Mouse (Mus musculus): Measurements from ENCODE around the gene Flywch2. TPM values are rescaled to one million over a fixed set of nuclear protein-coding genes. Genes with fewer than 3 reads are reported as not detected.
"Not testable (repeated sequence)": the region's sequence is repeated elsewhere in the genome, so short reads cannot be mapped to it uniquely, and the experiment has no call there.

Flywch2 gene
- polyA plus RNA-seq, 1 experiment from 2014 or later, result 57.7 TPM

GRCm38 (mm10) chr17:23789749-23790268 lies 3.9 kb upstream of the Flywch2 start:
- H3K9me3 ChIP-seq, result no peaks in the 10 kb centered on the region
- ATAC-seq (ENCODE audit: insufficient number of reproducible peaks, insufficient read depth, low FRiP score, low TSS enrichment), result no peak
- no peaks in the 10 kb centered on the region for H3K27me3 ChIP-seq
- WGBS, result 14% methylated on average over 8 of the region's 8 CpGs
- peak overlapping the region; percentile 45 for H3K4me3 ChIP-seq
- peak overlapping the region; percentile 62 for H3K4me2 ChIP-seq (replicated peaks)
- H3K27ac ChIP-seq, result peak overlapping the region; percentile 92
- peak overlapping the region; percentile 74 for H3K9ac ChIP-seq
- peaks cover 21% of the 10 kb centered on the region for H3K4me1 ChIP-seq
- no peaks in the 10 kb centered on the region for H3K36me3 ChIP-seq

GRCm38 (mm10) chr17:23788973-23789372 lies 3.1 kb upstream of the Flywch2 start:
- no peak for ATAC-seq (ENCODE audit: insufficient number of reproducible peaks, insufficient read depth, low FRiP score, low TSS enrichment)
- H3K9me3 ChIP-seq, result no peaks in the 10 kb centered on the region
- no peak overlapping the region for H3K9ac ChIP-seq
- H3K27ac ChIP-seq, result no peak overlapping the region
- WGBS, result 92% methylated on average over 4 of the region's 4 CpGs
- H3K4me2 ChIP-seq (replicated peaks), result no peak overlapping the region
- no peak overlapping the region for H3K4me3 ChIP-seq
- H3K27me3 ChIP-seq, result no peaks in the 10 kb centered on the region
- no peaks in the 10 kb centered on the region for H3K36me3 ChIP-seq
- peaks cover 21% of the 10 kb centered on the region for H3K4me1 ChIP-seq

- H3K4me2 ChIP-seq (replicated peaks), result peak overlapping the region; percentile 78
- H3K36me3 ChIP-seq, result no peaks in the 10 kb centered on the region
- no peak overlapping the region for H3K9ac ChIP-seq
- H3K27ac ChIP-seq, result 0 out of 2 replicates have a peak overlapping the region, but pooled peaks have one; percentile 31
- no peaks in the 10 kb centered on the region for H3K27me3 ChIP-seq
- H3K4me3 ChIP-seq, result peak overlapping the region; percentile 64
- H3K4me1 ChIP-seq, result peaks cover 21% of the 10 kb centered on the region
- WGBS, result 18% methylated on average over 13 of the region's 13 CpGs
- ATAC-seq (ENCODE audit: insufficient number of reproducible peaks, insufficient read depth, low FRiP score, low TSS enrichment), result no peak
- H3K9me3 ChIP-seq, result no peaks in the 10 kb centered on the region
Observed at GRCm38 (mm10) chr17:23786510-23786931, 640 bp upstream of the Flywch2 start.

- Histone ChIP-seq H3K9ac (no peak overlapping the region), H3K27ac (no peak overlapping the region)
- ATAC-seq (ENCODE audit: insufficient number of reproducible peaks, insufficient read depth, low FRiP score, low TSS enrichment), result no peak
Observed at GRCm38 (mm10) chr17:23783352-23783751, 2.5 kb downstream of the Flywch2 start.

GRCm38 (mm10) chr17:23778447-23778846 lies 7.4 kb downstream of the Flywch2 start:
- Histone ChIP-seq H3K27ac (no peak overlapping the region), H3K9ac (no peak overlapping the region), H3K4me3 (no peak overlapping the region), H3K4me1 (no peaks in the 10 kb centered on the region), H3K4me2 (replicated peaks) (no peak overlapping the region), H3K36me3 (peaks cover 9% of the 10 kb centered on the region; the same call in 1 of the 2 replicates), H3K9me3 (no peaks in the 10 kb centered on the region), H3K27me3 (no peaks in the 10 kb centered on the region)
- WGBS, result 50% methylated on average over 2 of the region's 2 CpGs
- ATAC-seq (ENCODE audit: insufficient number of reproducible peaks, insufficient read depth, low FRiP score, low TSS enrichment), result no peak

More at GRCm38 (mm10) chr17:23783352-23783751, 2.5 kb downstream of the Flywch2 start:
- peaks cover 9% of the 10 kb centered on the region; the same call in 1 of the 2 replicates for H3K36me3 ChIP-seq
- H3K9me3 ChIP-seq, result no peaks in the 10 kb centered on the region
- H3K4me3 ChIP-seq, result no peak overlapping the region
- no peaks in the 10 kb centered on the region for H3K27me3 ChIP-seq
- H3K4me1 ChIP-seq, result peaks cover 6% of the 10 kb centered on the region
- H3K4me2 ChIP-seq (replicated peaks), result no peak overlapping the region

GRCm38 (mm10) chr17:23777141-23777540 lies 8.7 kb downstream of the Flywch2 start:
- no peak overlapping the region for H3K4me2 ChIP-seq (replicated peaks)
- no peak overlapping the region for H3K27ac ChIP-seq
- H3K4me1 ChIP-seq, result no peaks in the 10 kb centered on the region
- ATAC-seq (ENCODE audit: insufficient number of reproducible peaks, insufficient read depth, low FRiP score, low TSS enrichment), result no peak
- no peaks in the 10 kb centered on the region for H3K9me3 ChIP-seq
- H3K36me3 ChIP-seq, result peaks cover 9% of the 10 kb centered on the region; the same call in 1 of the 2 replicates
- no peaks in the 10 kb centered on the region for H3K27me3 ChIP-seq
- WGBS, result 76% methylated on average over 2 of the region's 2 CpGs
- no peak overlapping the region for H3K9ac ChIP-seq
- H3K4me3 ChIP-seq, result no peak overlapping the region

- Histone ChIP-seq H3K9ac (no peak overlapping the region), H3K27me3 (no peaks in the 10 kb centered on the region), H3K4me3 (no peak overlapping the region), H3K4me2 (replicated peaks) (no peak overlapping the region), H3K27ac (no peak overlapping the region), H3K4me1 (no peaks in the 10 kb centered on the region), H3K9me3 (no peaks in the 10 kb centered on the region), H3K36me3 (peaks cover 9% of the 10 kb centered on the region; the same call in 1 of the 2 replicates)
- WGBS, result 83% methylated on average over 10 of the region's 10 CpGs
- ATAC-seq (ENCODE audit: insufficient number of reproducible peaks, insufficient read depth, low FRiP score, low TSS enrichment), result no peak
Observed at GRCm38 (mm10) chr17:23776216-23776615, 9.7 kb downstream of the Flywch2 start.

- H3K4me3 ChIP-seq, result no peak overlapping the region
- H3K27ac ChIP-seq, result no peak overlapping the region
- 7% methylated on average over 12 of the region's 12 CpGs for WGBS
- no peak; the same call in 1 of the 2 replicates for ATAC-seq (ENCODE audit: insufficient number of reproducible peaks, insufficient read depth, low FRiP score, low TSS enrichment)
- peaks cover 2% of the 10 kb centered on the region; the same call in 1 of the 2 replicates for H3K36me3 ChIP-seq
- no peaks in the 10 kb centered on the region for H3K27me3 ChIP-seq
- H3K4me2 ChIP-seq (replicated peaks), result no peak overlapping the region
- H3K4me1 ChIP-seq, result peaks cover 9% of the 10 kb centered on the region
- no peaks in the 10 kb centered on the region for H3K9me3 ChIP-seq
- no peak overlapping the region for H3K9ac ChIP-seq
Observed at GRCm38 (mm10) chr17:23774090-23774489, 11.8 kb downstream of the Flywch2 start.

GRCm38 (mm10) chr17:23773676-23774075 lies 12.2 kb downstream of the Flywch2 start:
- 66% methylated on average over 6 of the region's 6 CpGs for WGBS
- Histone ChIP-seq H3K4me1 (peaks cover 9% of the 10 kb centered on the region), H3K27me3 (no peaks in the 10 kb centered on the region), H3K9ac (no peak overlapping the region), H3K27ac (no peak overlapping the region), H3K4me2 (replicated peaks) (no peak overlapping the region), H3K4me3 (no peak overlapping the region), H3K36me3 (peaks cover 2% of the 10 kb centered on the region; the same call in 1 of the 2 replicates), H3K9me3 (no peaks in the 10 kb centered on the region)
- ATAC-seq (ENCODE audit: insufficient number of reproducible peaks, insufficient read depth, low FRiP score, low TSS enrichment), result no peak

- peak overlapping the region; percentile 68; the same call in 1 of the 2 replicates for H3K4me2 ChIP-seq (replicated peaks)
- H3K9ac ChIP-seq; H3K27ac ChIP-seq; H3K36me3 ChIP-seq; H3K27me3 ChIP-seq; ATAC-seq (ENCODE audit: insufficient number of reproducible peaks, insufficient read depth, low FRiP score, low TSS enrichment); H3K9me3 ChIP-seq; H3K4me1 ChIP-seq: not testable (repeated sequence)
- WGBS, result 79% methylated on average over 2 of the region's 2 CpGs
- H3K4me3 ChIP-seq, result 0 out of 2 replicates have a peak overlapping the region, but pooled peaks have one; percentile 72
Observed at GRCm38 (mm10) chr17:23772219-23772556, 13.7 kb downstream of the Flywch2 start.

- 3% methylated on average over 58 of the region's 58 CpGs for WGBS
- Histone ChIP-seq H3K27ac (peak within 1 kb of the TSS; percentile 76), H3K36me3 (peaks cover 7% of the 10 kb centered on the region; the same call in 1 of the 2 replicates), H3K9ac (peak within 1 kb of the TSS; percentile 85), H3K4me3 (peak within 1 kb of the TSS; percentile 72), H3K27me3 (no peaks in the 10 kb centered on the region), H3K4me2 (replicated peaks) (peak within 1 kb of the TSS; percentile 68), H3K9me3 (no peaks in the 10 kb centered on the region), H3K4me1 (peaks cover 9% of the 10 kb centered on the region)
- peak; percentile 94 for ATAC-seq (ENCODE audit: insufficient number of reproducible peaks, insufficient read depth, low FRiP score, low TSS enrichment)
Observed at GRCm38 (mm10) chr17:23771284-23772218, 14.3 kb downstream of the Flywch2 start, which contains the start of gene Flywch1. TSS of gene Flywch1 (minus strand) at chr17:23771602.

Data from embryonic facial prominence, embryonic 12.5 days (tissue).